Mouse (Mus musculus) MEL (cell line): ENCODE data around the gene Tnni3k. TPM values are rescaled to one million over a fixed set of nuclear protein-coding genes. Genes with fewer than 3 reads are reported as not detected.
A peak's percentile ranks its signal among the peaks of the same experiment; 100 is the strongest.

Experiments used
- DNase-seq: peaks from one replicate; pipeline ENCODE4 v3.0.0; 2011; ENCODE audit warnings: low read depth, low spot score
- H3K27ac ChIP-seq: 2 replicates; pipeline ENCODE4 v1.5.1; 2012; ENCODE audit warnings: low read depth, mild to moderate bottlenecking, control low read depth, low read length, moderate library complexity; ENCODE audit not compliant: control insufficient read depth
- H3K27me3 ChIP-seq, 2 experiments: fragments of 150-350 bp in 1 of 2; sonication (generic) in 1 of 2; 2 replicates each; pipeline ENCODE4 v1.6.1; 2012; ENCODE audit warnings: low read length in 2 of 2, mild to moderate bottlenecking in 2 of 2, improper control_type of control experiment in 1 of 2, moderate library complexity in 1 of 2; ENCODE audit not compliant: insufficient read depth in 2 of 2, control insufficient read depth in 1 of 2
- H3K36me3 ChIP-seq, 2 experiments: 2 replicates each; pipeline ENCODE4 v1.6.1; 2012 to 2014; ENCODE audit warnings: low read length in 2 of 2, improper control_type of control experiment in 1 of 2, inconsistent platforms in 1 of 2, mild to moderate bottlenecking in 1 of 2; ENCODE audit not compliant: insufficient read depth in 2 of 2, control insufficient read depth in 1 of 2
- H3K4me1 ChIP-seq, 2 experiments: fragments of 150-350 bp in 1 of 2; sonication (generic) in 1 of 2; 2 replicates each; pipeline ENCODE4 v1.6.1; 2012; ENCODE audit warnings: low read length in 2 of 2, improper control_type of control experiment in 1 of 2, mild to moderate bottlenecking in 1 of 2; ENCODE audit not compliant: insufficient read depth in 2 of 2, control insufficient read depth in 1 of 2
- H3K4me3 ChIP-seq, 2 experiments: fragments of 150-350 bp in 1 of 2; sonication (generic) in 1 of 2; 2 replicates each; pipeline ENCODE4 v1.5.1; 2012; ENCODE audit warnings: low read depth in 2 of 2, low read length in 2 of 2, mild to moderate bottlenecking in 2 of 2, moderate library complexity in 2 of 2, control low read depth in 1 of 2, improper control_type of control experiment in 1 of 2; ENCODE audit not compliant: control insufficient read depth in 1 of 2, insufficient read depth in 1 of 2
- H3K79me2 ChIP-seq: 2 replicates; pipeline ENCODE4 v1.6.1; 2012; ENCODE audit warnings: mild to moderate bottlenecking, low read length, moderate library complexity; ENCODE audit not compliant: control insufficient read depth, poor library complexity, insufficient read depth
- H3K9ac ChIP-seq: 2 replicates; pipeline ENCODE4 v1.6.1; 2012; ENCODE audit warnings: low read depth, mild to moderate bottlenecking, control low read depth, low read length, moderate library complexity; ENCODE audit not compliant: control insufficient read depth, poor library complexity, severe bottlenecking
- H3K9me3 ChIP-seq: fragments of 150-350 bp; sonication (generic); replicated peaks from 2 replicates; pipeline ENCODE4 v1.6.1; 2012; ENCODE audit warnings: mild to moderate bottlenecking, low read length, improper control_type of control experiment, moderate library complexity; ENCODE audit not compliant: insufficient read depth
- BHLHE40 ChIP-seq: IDR thresholded peaks from 2 replicates; pipeline ENCODE4 v1.6.1; 2012; ENCODE audit warnings: low read depth, mild to moderate bottlenecking, inconsistent platforms, low read length, improper control_type of control experiment, borderline replicate concordance
- CHD2 ChIP-seq: IDR thresholded peaks from 2 replicates; pipeline ENCODE4 v1.6.1; 2011; ENCODE audit warnings: low read length, improper control_type of control experiment
- EP300 ChIP-seq, 2 experiments: IDR thresholded peaks; 2 replicates each; pipeline ENCODE4 v1.6.1; 2011; ENCODE audit warnings: improper control_type of control experiment in 2 of 2, low read length in 2 of 2, low read depth in 1 of 2, mild to moderate bottlenecking in 1 of 2
- HCFC1 ChIP-seq: IDR thresholded peaks from 2 replicates; pipeline ENCODE4 v1.6.1; 2012; ENCODE audit warnings: low read depth, mild to moderate bottlenecking, inconsistent platforms, low read length, improper control_type of control experiment, moderate library complexity
- MAZ ChIP-seq: IDR thresholded peaks from 2 replicates; pipeline ENCODE4 v1.6.1; 2012; ENCODE audit warnings: low read depth, mild to moderate bottlenecking, inconsistent platforms, low read length, improper control_type of control experiment
- MEF2A ChIP-seq: IDR thresholded peaks from 2 replicates; pipeline ENCODE4 v1.6.1; 2014; ENCODE audit warnings: low read depth, mild to moderate bottlenecking, inconsistent platforms, low read length, improper control_type of control experiment; ENCODE audit not compliant: poor library complexity, insufficient replicate concordance, severe bottlenecking; ENCODE audit errors: extremely low read depth
- MXI1 ChIP-seq: IDR thresholded peaks from 2 replicates; pipeline ENCODE4 v1.6.1; 2011; ENCODE audit warnings: mild to moderate bottlenecking, low read depth, low read length, improper control_type of control experiment
- MYB ChIP-seq: IDR thresholded peaks from 2 replicates; pipeline ENCODE4 v1.6.1; 2011; ENCODE audit warnings: mild to moderate bottlenecking, low read depth, low read length, improper control_type of control experiment
- MYC ChIP-seq: IDR thresholded peaks from 2 replicates; pipeline ENCODE4 v1.6.1; 2011; ENCODE audit warnings: low read depth, mild to moderate bottlenecking, low read length, improper control_type of control experiment, moderate library complexity
- NELFE ChIP-seq: IDR thresholded peaks from 2 replicates; pipeline ENCODE4 v1.6.1; 2011; ENCODE audit warnings: low read depth, low read length, improper control_type of control experiment
- NRF1 ChIP-seq: IDR thresholded peaks from 2 replicates; pipeline ENCODE4 v1.6.1; 2014; ENCODE audit warnings: low read depth, mild to moderate bottlenecking, inconsistent platforms, low read length, improper control_type of control experiment, moderate library complexity; ENCODE audit not compliant: poor library complexity, insufficient read depth, severe bottlenecking
- POLR2A ChIP-seq, 2 experiments: IDR thresholded peaks; 2 replicates each; pipeline ENCODE4 v1.6.1; 2011 to 2012; ENCODE audit warnings: low read length in 2 of 2, mild to moderate bottlenecking in 2 of 2, control low read depth in 1 of 2, improper control_type of control experiment in 1 of 2, low read depth in 1 of 2, moderate library complexity in 1 of 2; ENCODE audit not compliant: control insufficient read depth in 1 of 2, insufficient read depth in 1 of 2, poor library complexity in 1 of 2
- POLR2AphosphoS2 ChIP-seq: IDR thresholded peaks from 2 replicates; pipeline ENCODE4 v1.6.1; 2011; ENCODE audit warnings: low read length, improper control_type of control experiment
- POLR2AphosphoS5 ChIP-seq: IDR thresholded peaks from 2 replicates; pipeline ENCODE4 v1.6.1; 2012; ENCODE audit warnings: low read depth, borderline replicate concordance, mild to moderate bottlenecking, inconsistent platforms, low read length, moderate library complexity, mixed read lengths
- RAD21 ChIP-seq: IDR thresholded peaks from 2 replicates; pipeline ENCODE4 v1.6.1; 2011; ENCODE audit warnings: mild to moderate bottlenecking, low read depth, low read length, improper control_type of control experiment
- TAL1 ChIP-seq: IDR thresholded peaks from 2 replicates; pipeline ENCODE4 v1.6.1; 2012; ENCODE audit warnings: mild to moderate bottlenecking, inconsistent platforms, low read length, moderate library complexity, mixed read lengths
- UBTF ChIP-seq: IDR thresholded peaks from 2 replicates; pipeline ENCODE4 v1.6.1; 2012; ENCODE audit warnings: low read depth, mild to moderate bottlenecking, inconsistent platforms, low read length, improper control_type of control experiment, moderate library complexity, borderline replicate concordance; ENCODE audit not compliant: insufficient read depth
- USF1 ChIP-seq: IDR thresholded peaks from 2 replicates; pipeline ENCODE4 v1.6.1; 2014; ENCODE audit warnings: low read depth, mild to moderate bottlenecking, inconsistent platforms, low read length, improper control_type of control experiment, moderate library complexity
- USF2 ChIP-seq, 2 experiments: IDR thresholded peaks; 2 replicates each; pipeline ENCODE4 v1.6.1; 2011 to 2012; ENCODE audit warnings: improper control_type of control experiment in 2 of 2, low read length in 2 of 2, borderline replicate concordance in 1 of 2, inconsistent platforms in 1 of 2, low read depth in 1 of 2, mild to moderate bottlenecking in 1 of 2; ENCODE audit not compliant: insufficient read depth in 1 of 2
- ZC3H11A ChIP-seq: IDR thresholded peaks from 2 replicates; pipeline ENCODE4 v1.6.1; 2012; ENCODE audit warnings: low read depth, mild to moderate bottlenecking, inconsistent platforms, low read length, improper control_type of control experiment
- ZKSCAN1 ChIP-seq: IDR thresholded peaks from 2 replicates; pipeline ENCODE4 v1.6.1; 2012; ENCODE audit warnings: low read depth, mild to moderate bottlenecking, inconsistent platforms, low read length, improper control_type of control experiment, moderate library complexity
- ZMIZ1 ChIP-seq: IDR thresholded peaks from 2 replicates; pipeline ENCODE4 v1.6.1; 2012; ENCODE audit warnings: low read depth, mild to moderate bottlenecking, inconsistent platforms, low read length, improper control_type of control experiment, moderate library complexity
- polyA plus RNA-seq, 2 experiments: library from polyadenylated mRNA; stranded (reverse) in 1 of 2; unstranded in 1 of 2; fragments of >175 nt in 1 of 2; fragments of >200 nt in 1 of 2; gene quantifications; 2 replicates each; pipeline versions ENCODE4 v1.2.1 to v1.2.4; 2012; ENCODE audit warnings: low replicate concordance in 2 of 2, low read depth in 1 of 2; ENCODE audit not compliant: insufficient read length in 2 of 2, insufficient read depth in 1 of 2, missing spikeins in 1 of 2
- total RNA-seq: library from RNA; depleted of rRNA; stranded (reverse); fragments of 300-350 nt; gene quantifications from 2 replicates; pipeline ENCODE4 v1.2.3, GENCODE M21; 2012

Tnni3k gene
- total and polyA plus RNA-seq, 3 experiments: not detected

- no peaks in the 10 kb centered on the region for H3K36me3 ChIP-seq
- TF ChIP-seq TAL1 (no peak), POLR2A (IDR thresholded peaks at IDR 0.05; ENCODE audit: control insufficient read depth in 1 of 2, insufficient read depth in 1 of 2, low read depth in 1 of 2, low read length in 2 of 2, poor library complexity in 1 of 2) (no peak), NELFE (no peak), POLR2AphosphoS5 (no peak), UBTF (no peak), BHLHE40 (no peak), MYC (no peak), USF1 (no peak), RAD21 (no peak)
- no peak overlapping the region for H3K4me3 ChIP-seq
- H3K9ac ChIP-seq: no peak overlapping the region
- no peak for DNase-seq
- no peaks in the 10 kb centered on the region for H3K79me2 ChIP-seq
- H3K9me3 ChIP-seq: no peaks in the 10 kb centered on the region
- no peak overlapping the region for H3K27ac ChIP-seq
- no peaks in the 10 kb centered on the region for H3K4me1 ChIP-seq
- no peaks in the 10 kb centered on the region for H3K27me3 ChIP-seq
Measured at GRCm38 (mm10) chr3:155039012-155039836, 16.0 kb downstream of the Tnni3k start.

GRCm38 (mm10) chr3:155034323-155034722 lies 20.9 kb downstream of the Tnni3k start:
- H3K27me3 ChIP-seq: no peaks in the 10 kb centered on the region
- no peak overlapping the region for H3K27ac ChIP-seq
- H3K36me3 ChIP-seq: no peaks in the 10 kb centered on the region
- TF ChIP-seq MYB (no peak), RAD21 (no peak)
- TF ChIP-seq, all 39 proteins: peak for 0
- DNase-seq: peak; percentile 3
- no peak overlapping the region for H3K4me3 ChIP-seq
- no peaks in the 10 kb centered on the region for H3K9me3 ChIP-seq
- no peaks in the 10 kb centered on the region for H3K4me1 ChIP-seq
- no peaks in the 10 kb centered on the region for H3K79me2 ChIP-seq
- no peak overlapping the region for H3K9ac ChIP-seq

- Histone ChIP-seq H3K27ac (no peak overlapping the region), H3K4me1 (no peaks in the 10 kb centered on the region), H3K4me3 (no peak overlapping the region), H3K27me3 (no peaks in the 10 kb centered on the region), H3K79me2 (no peaks in the 10 kb centered on the region), H3K9me3 (no peaks in the 10 kb centered on the region), H3K9ac (no peak overlapping the region), H3K36me3 (no peaks in the 10 kb centered on the region)
- DNase-seq: no peak
- TF ChIP-seq UBTF (no peak), MYC (no peak), EP300 (IDR thresholded peaks at IDR 0.05; ENCODE audit: low read depth in 1 of 2, low read length in 2 of 2) (no peak), ZKSCAN1 (no peak), NRF1 (no peak), MEF2A (no peak), RAD21 (no peak), HCFC1 (no peak), MXI1 (no peak), USF2 (IDR thresholded peaks at IDR 0.05; ENCODE audit: borderline replicate concordance in 1 of 2, insufficient read depth in 1 of 2, low read depth in 1 of 2, low read length in 2 of 2) (no peak), POLR2AphosphoS5 (no peak), ZMIZ1 (no peak), MAZ (no peak), BHLHE40 (no peak), ZC3H11A (no peak), POLR2AphosphoS2 (no peak), CHD2 (no peak)
Measured at GRCm38 (mm10) chr3:155030200-155030599, 25.0 kb downstream of the Tnni3k start.
